Mouse (Mus musculus) cerebellum, adult 2 months (tissue): Measurements from ENCODE around the gene Tbcel.

Experiments
- CTCF ChIP-seq: fragments of 200-500 bp; IDR thresholded peaks from 2 replicates; pipeline ENCODE4 v1.5.1; 2011; ENCODE audit warnings: low read depth, mild to moderate bottlenecking, control low read depth, low read length, moderate library complexity, borderline replicate concordance; ENCODE audit not compliant: insufficient read depth
- POLR2A ChIP-seq: fragments of 200-500 bp; IDR thresholded peaks from 2 replicates; pipeline ENCODE4 v1.6.1; 2011; ENCODE audit warnings: low read length, control low read depth, borderline replicate concordance; ENCODE audit not compliant: insufficient read depth

GRCm38 (mm10) chr9:42530221-42531152 lies 22.9 kb upstream of the Tbcel start:
- no peak for TF ChIP-seq CTCF
- no peak for TF ChIP-seq POLR2A
